Mouse (Mus musculus): Measurements from ENCODE around the gene Barx1. TPM values are rescaled to one million over a fixed set of nuclear protein-coding genes. Genes with fewer than 3 reads are reported as not detected.

The Barx1 gene
- polyA plus RNA-seq, 1 experiment from 2014 or later, result 1.3 TPM

DNA sequence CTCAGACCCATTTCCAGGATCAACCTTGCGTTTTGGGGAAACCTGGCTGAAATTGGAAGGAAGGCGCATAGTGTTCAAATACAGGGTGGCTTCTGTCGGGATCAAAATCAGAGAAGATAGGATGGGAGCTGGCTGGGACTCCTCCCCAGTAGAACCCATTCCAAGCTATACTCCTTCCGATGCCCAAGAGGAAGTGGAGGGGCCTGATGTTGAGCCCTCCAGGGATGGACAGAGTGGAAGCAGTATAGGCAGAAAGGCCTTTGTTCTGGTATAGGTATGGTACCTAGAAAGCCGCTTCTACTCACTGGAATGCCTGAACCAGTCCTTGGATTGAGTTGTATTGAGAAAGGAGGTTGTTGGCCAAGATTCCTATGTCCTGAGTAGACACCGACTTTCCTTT is 2.1 kb upstream of the Barx1 start:
- WGBS, result 17% methylated on average over 6 of the region's 6 CpGs
- H3K4me3 ChIP-seq, result no peak overlapping the region
- no peak for ATAC-seq (ENCODE audit: insufficient number of reproducible peaks, low FRiP score)

DNA sequence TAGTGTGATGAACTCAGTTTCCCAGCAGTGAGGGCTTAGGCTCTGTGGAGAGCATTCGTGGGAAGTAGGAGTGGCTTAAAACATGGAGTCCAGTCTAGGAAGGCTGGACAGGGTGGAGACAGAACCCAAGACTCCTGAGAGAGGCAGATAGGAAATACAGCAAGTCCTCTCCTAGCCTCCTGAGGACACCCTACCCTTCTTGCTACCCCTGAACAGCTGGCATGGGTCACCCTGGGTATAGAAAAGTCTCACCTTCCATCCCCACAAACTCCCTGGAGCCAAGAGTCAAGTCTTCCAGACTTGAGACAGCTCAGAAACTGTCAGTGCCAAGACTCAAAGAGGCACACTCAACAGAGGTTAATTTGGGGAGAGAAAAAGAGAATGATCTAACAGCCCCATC is 1.2 kb upstream of the Barx1 start:
- H3K27ac ChIP-seq (ENCODE audit: poor library complexity, severe bottlenecking), result no peak overlapping the region
- H3K4me2 ChIP-seq, result no peak overlapping the region
- H3K9me3 ChIP-seq (replicated peaks), result no peaks in the 10 kb centered on the region
- peaks cover 45% of the 10 kb centered on the region for H3K4me1 ChIP-seq (replicated peaks)
- peaks cover 92% of the 10 kb centered on the region for H3K27me3 ChIP-seq (replicated peaks)
- no peak overlapping the region for H3K4me3 ChIP-seq
- no peak for ATAC-seq (ENCODE audit: insufficient number of reproducible peaks, low FRiP score)
- H3K9ac ChIP-seq, result no peak overlapping the region
- WGBS, result 7% methylated on average over 1 of the region's 1 CpGs
- H3K36me3 ChIP-seq, result no peaks in the 10 kb centered on the region

More for the DNA sequence above, 2.1 kb upstream of the Barx1 start:
- Histone ChIP-seq H3K4me2 (no peak overlapping the region), H3K4me1 (replicated peaks) (peaks cover 42% of the 10 kb centered on the region), H3K9me3 (replicated peaks) (no peaks in the 10 kb centered on the region), H3K9ac (no peak overlapping the region), H3K36me3 (no peaks in the 10 kb centered on the region), H3K27ac (ENCODE audit: poor library complexity, severe bottlenecking) (no peak overlapping the region), H3K27me3 (replicated peaks) (peaks cover 92% of the 10 kb centered on the region)

DNA sequence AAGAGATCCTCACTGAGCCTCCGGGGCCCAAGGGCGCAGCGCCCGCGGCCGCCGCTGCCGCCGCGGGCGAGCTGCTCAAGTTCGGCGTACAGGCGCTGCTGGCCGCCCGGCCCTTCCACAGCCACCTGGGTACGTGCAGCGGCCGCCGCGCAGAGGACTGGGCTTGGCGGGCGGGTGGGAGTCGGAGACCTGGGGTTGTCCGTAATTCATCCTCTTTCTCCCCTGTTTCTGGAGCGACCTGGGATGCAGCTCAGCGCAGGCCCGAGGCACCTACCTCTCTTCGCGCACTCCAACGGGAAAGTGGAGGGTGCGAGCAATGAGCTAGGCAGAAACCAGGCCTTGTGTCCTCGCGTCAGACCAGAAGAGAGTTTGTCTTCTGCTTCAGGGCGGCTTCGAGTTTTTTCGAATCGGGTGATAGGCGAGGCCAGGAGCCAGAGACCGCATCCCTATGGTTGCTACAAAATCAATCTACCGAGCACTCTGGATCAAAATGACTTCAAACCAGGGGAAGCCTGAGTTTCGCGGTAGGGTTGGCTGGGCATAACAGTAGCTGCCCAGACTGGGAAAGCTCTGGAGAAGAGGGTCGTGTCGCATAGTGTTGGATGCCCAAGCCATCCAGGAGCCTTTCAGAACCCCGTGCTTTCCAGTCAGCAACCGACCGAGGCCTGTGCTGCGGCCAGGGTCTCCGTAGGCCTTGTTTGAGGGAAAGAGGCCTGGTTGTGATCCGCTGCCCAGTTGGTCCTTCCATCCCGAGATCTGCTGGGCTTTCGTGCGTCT is 601 bp downstream of the Barx1 start:
- WGBS, result 2% methylated on average over 54 of the region's 54 CpGs
- H3K27ac ChIP-seq (ENCODE audit: poor library complexity, severe bottlenecking), result no peak overlapping the region
- ATAC-seq (ENCODE audit: insufficient number of reproducible peaks, low FRiP score), result no peak
- H3K4me2 ChIP-seq, result peak overlapping the region; percentile 85
- H3K4me3 ChIP-seq, result peak overlapping the region; percentile 53
- peaks cover 44% of the 10 kb centered on the region for H3K4me1 ChIP-seq (replicated peaks)
- no peaks in the 10 kb centered on the region for H3K9me3 ChIP-seq (replicated peaks)
- H3K36me3 ChIP-seq, result no peaks in the 10 kb centered on the region
- peaks cover 94% of the 10 kb centered on the region for H3K27me3 ChIP-seq (replicated peaks)
- H3K9ac ChIP-seq, result peak overlapping the region; percentile 57; the same call in 1 of the 2 replicates

DNA sequence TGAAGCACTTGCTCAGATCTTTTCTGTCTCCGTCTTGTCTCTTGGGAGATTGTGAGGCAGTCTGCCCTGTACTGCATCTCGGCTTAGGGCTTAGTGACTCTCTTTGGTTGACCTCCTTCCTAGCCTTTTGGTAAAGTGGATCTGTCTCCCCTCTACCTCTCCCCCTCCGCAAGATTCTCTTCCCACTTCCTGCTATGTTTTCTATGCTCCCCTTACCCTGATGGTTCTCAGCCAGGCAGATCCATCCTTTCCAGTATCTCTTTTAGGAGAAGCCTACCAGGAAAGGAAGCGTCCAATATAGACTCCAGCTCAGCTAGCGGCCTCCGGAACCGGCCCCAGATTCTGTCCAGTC is 1.2 kb downstream of the Barx1 start:
- H3K27ac ChIP-seq (ENCODE audit: poor library complexity, severe bottlenecking), result no peak overlapping the region
- 13% methylated on average over 7 of the region's 7 CpGs for WGBS
- no peak for ATAC-seq (ENCODE audit: insufficient number of reproducible peaks, low FRiP score)
- no peak overlapping the region for H3K9ac ChIP-seq
- H3K4me3 ChIP-seq, result no peak overlapping the region
- H3K4me1 ChIP-seq (replicated peaks), result peaks cover 45% of the 10 kb centered on the region
- H3K9me3 ChIP-seq (replicated peaks), result no peaks in the 10 kb centered on the region
- H3K4me2 ChIP-seq, result no peak overlapping the region
- no peaks in the 10 kb centered on the region for H3K36me3 ChIP-seq
- peaks cover 97% of the 10 kb centered on the region for H3K27me3 ChIP-seq (replicated peaks)

DNA sequence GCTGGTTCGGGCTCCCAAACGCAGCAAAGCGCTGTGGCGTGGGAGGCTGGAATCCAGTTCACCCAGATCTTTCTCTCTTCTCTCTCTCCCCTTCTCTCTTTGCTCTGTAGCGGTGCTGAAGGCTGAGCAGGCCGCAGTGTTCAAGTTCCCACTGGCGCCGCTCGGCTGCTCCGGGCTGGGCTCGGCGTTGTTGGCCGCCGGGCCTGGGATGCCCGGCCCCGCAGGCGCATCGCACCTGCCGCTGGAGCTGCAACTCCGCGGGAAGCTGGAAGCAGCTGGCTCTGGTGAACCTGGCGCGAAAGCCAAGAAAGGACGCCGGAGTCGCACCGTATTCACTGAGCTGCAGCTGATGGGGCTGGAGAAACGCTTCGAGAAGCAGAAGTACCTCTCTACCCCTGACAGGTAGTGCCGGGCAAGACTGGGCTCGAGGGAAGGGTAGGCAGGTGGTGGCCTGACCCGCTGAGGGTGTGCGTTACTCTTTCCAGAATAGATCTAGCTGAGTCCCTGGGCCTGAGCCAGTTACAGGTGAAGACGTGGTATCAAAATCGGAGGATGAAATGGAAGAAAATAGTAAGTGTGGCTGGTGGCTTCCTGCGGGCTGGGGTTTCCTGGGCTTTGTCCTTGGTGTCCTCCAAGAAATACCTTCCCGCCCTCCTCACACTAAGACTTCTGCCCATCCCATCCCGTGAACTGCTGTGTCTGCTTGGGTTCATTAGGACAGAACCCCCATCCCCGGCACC is 2.3 kb downstream of the Barx1 start:
- WGBS, result 2% methylated on average over 39 of the region's 39 CpGs
- H3K4me3 ChIP-seq, result no peak overlapping the region

DNA sequence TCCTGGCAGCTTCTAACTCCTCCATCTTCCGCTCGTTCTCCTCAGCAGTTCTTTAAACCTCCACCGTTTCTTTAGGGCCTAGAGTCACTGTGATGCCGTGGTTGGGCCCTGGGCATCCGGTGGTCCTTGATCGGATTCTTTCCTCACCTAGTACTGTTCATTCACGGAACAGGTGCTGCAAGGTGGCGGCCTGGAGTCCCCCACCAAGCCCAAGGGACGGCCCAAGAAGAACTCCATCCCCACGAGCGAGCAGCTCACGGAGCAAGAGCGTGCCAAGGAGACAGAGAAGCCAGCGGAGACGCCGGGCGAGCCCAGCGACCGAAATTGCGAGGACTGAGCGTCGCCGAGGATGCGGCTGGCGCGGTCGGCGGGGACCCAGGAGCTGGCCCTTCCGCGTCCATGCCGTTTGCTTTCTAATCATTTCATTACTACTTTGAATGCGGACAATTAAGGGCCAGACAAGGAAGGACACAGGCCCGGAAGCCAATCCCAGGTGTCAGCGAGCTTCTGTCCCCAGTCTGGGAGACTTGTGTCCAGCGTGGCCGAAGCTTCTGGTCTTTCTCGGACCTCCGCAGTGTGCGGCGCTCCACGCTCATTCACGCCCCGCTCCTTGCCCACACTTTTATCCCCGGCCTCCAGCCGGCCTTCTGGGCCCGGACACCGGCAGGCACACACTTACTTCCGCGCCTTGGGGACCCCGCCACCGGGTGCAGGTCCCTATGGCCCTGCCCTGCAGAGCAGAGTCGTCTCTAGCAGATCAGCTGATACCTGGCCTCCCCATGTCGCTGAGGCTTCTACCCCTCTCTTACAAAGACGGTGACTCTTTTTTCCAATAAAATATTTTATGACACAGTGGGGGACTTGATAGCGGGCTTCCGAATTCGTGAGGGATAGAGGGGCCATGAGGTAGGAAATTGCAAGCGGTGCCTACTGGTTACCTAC is 3.1 kb downstream of the Barx1 start:
- H3K4me1 ChIP-seq (replicated peaks), result peaks cover 40% of the 10 kb centered on the region
- peak overlapping the region; percentile 11; the same call in 1 of the 2 replicates for H3K4me2 ChIP-seq
- 2% methylated on average over 58 of the region's 58 CpGs for WGBS
- ATAC-seq (ENCODE audit: insufficient number of reproducible peaks, low FRiP score), result no peak
- H3K9me3 ChIP-seq (replicated peaks), result no peaks in the 10 kb centered on the region
- H3K4me3 ChIP-seq, result peak overlapping the region; percentile 11
- H3K27ac ChIP-seq (ENCODE audit: poor library complexity, severe bottlenecking), result no peak overlapping the region
- no peak overlapping the region for H3K9ac ChIP-seq
- no peaks in the 10 kb centered on the region for H3K36me3 ChIP-seq
- peaks cover 98% of the 10 kb centered on the region for H3K27me3 ChIP-seq (replicated peaks)

More for the DNA sequence above, 2.3 kb downstream of the Barx1 start:
- no peak for ATAC-seq (ENCODE audit: insufficient number of reproducible peaks, low FRiP score)
- Histone ChIP-seq H3K27me3 (replicated peaks) (peaks cover 98% of the 10 kb centered on the region), H3K9ac (no peak overlapping the region), H3K4me1 (replicated peaks) (peaks cover 43% of the 10 kb centered on the region), H3K4me2 (no peak overlapping the region), H3K36me3 (no peaks in the 10 kb centered on the region), H3K27ac (ENCODE audit: poor library complexity, severe bottlenecking) (no peak overlapping the region), H3K9me3 (replicated peaks) (no peaks in the 10 kb centered on the region)

DNA sequence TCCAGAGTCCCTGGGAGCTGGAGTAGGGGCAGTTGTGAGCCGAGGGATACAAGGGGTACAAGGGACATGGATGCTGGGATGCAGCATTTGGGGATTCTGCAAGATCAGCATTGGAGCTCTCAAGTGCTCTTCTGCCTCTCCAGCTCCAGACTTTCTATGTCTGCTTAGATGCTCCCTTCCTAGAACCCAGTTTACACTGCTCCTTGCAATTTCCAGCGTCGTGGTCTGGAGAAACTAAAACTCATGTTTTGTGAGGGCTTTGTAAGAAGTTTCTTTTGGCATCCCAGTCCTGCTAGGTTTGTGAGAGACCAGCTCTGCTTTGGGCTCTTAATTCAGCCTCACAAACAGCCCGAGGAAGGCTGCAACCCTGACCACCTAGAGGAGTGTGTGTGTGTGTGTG is 4.7 kb downstream of the Barx1 start:
- Histone ChIP-seq H3K9ac (no peak overlapping the region), H3K27ac (ENCODE audit: poor library complexity, severe bottlenecking) (no peak overlapping the region), H3K4me1 (replicated peaks) (peaks cover 41% of the 10 kb centered on the region), H3K36me3 (no peaks in the 10 kb centered on the region), H3K4me3 (no peak overlapping the region), H3K9me3 (replicated peaks) (no peaks in the 10 kb centered on the region), H3K4me2 (no peak overlapping the region), H3K27me3 (replicated peaks) (peaks cover 96% of the 10 kb centered on the region)
- no peak for ATAC-seq (ENCODE audit: insufficient number of reproducible peaks, low FRiP score)
- 6% methylated on average over 4 of the region's 4 CpGs for WGBS

DNA sequence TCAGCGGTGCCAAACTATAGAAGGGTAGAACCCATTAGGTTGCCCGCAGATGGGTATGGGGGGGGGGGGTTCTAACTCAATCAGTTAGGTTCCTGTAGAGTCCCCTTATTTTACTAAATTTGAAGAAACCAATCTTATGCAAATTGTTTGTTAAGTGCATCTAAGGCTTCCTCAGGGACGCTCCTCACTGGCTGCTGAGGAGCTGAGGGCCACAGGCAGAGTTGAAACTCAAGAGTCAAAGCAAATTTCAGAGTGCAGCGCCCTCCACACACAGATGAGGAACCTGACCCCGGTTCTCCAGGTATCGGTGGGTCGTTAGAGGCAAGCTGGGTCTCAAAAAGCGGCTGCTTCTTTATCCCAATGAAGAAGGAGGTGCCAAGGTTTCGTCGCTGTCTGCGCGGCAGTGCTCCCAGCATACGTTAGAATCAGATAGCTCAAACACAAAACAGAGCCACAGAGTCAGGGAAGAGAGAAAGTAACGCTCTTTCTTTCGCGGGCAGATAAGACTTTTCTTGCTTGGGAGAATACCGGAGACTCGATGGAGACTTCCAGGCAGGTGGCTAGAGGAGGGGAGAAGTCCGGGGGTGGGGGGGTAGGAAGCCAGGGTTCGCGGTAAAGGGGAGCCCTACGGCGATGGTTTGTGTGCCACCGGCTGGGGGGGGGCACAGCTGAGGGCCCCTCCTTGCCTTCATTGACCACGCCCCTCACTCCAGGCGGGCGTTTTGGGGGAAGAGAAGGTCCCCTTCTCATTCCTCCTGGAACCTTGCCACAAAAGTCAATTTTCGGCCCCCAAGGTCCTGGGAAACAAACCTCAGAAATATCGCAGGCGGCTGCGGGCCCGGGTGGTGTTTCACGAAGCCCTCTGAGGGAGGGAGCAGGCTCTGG is 5.5 kb downstream of the Barx1 start:
- Histone ChIP-seq H3K4me3 (peak overlapping the region; percentile 37), H3K9me3 (replicated peaks) (no peaks in the 10 kb centered on the region), H3K36me3 (no peaks in the 10 kb centered on the region), H3K27me3 (replicated peaks) (peaks cover 96% of the 10 kb centered on the region), H3K27ac (ENCODE audit: poor library complexity, severe bottlenecking) (no peak overlapping the region), H3K4me1 (replicated peaks) (peaks cover 37% of the 10 kb centered on the region), H3K9ac (peak overlapping the region; percentile 44), H3K4me2 (peak overlapping the region; percentile 74)
- 1% methylated on average over 33 of the region's 33 CpGs for WGBS
- no peak for ATAC-seq (ENCODE audit: insufficient number of reproducible peaks, low FRiP score)

DNA sequence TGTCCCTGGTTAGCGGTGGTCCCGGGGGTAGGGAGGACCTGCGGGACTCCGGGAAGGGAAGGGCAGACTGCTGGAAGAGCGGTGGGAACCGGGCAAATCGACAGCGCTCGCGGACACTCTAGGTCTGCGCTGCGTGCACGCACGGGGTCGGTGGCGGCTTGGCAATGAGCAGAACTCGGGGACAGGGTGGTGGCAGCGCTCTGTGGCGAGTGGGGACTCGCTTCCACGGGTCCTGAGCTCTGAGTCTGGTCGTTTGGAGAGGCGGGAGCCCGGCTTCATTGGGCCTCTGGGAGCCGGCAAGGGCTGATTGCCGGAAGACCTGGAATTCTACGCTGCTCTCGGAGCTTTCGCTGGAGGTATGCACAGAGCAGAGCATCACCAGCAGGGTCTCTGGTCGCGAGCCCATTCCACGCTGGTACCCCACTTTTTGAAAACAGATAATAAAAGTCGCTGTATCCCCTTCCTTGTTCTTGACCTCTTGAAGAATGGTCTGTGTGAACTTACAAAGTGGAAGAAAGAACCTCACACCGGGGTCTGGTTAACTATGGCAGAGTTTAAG is 6.3 kb downstream of the Barx1 start:
- ATAC-seq (ENCODE audit: insufficient number of reproducible peaks, low FRiP score), result no peak
- WGBS, result under 1% methylated on average over 34 of the region's 34 CpGs
- peaks cover 35% of the 10 kb centered on the region for H3K4me1 ChIP-seq (replicated peaks)
- H3K9me3 ChIP-seq (replicated peaks), result no peaks in the 10 kb centered on the region
- no peaks in the 10 kb centered on the region for H3K36me3 ChIP-seq
- peak overlapping the region; percentile 74 for H3K4me2 ChIP-seq
- peak overlapping the region; percentile 44 for H3K9ac ChIP-seq
- H3K4me3 ChIP-seq, result peak overlapping the region; percentile 37
- H3K27me3 ChIP-seq (replicated peaks), result peaks cover 96% of the 10 kb centered on the region
- H3K27ac ChIP-seq (ENCODE audit: poor library complexity, severe bottlenecking), result no peak overlapping the region

DNA sequence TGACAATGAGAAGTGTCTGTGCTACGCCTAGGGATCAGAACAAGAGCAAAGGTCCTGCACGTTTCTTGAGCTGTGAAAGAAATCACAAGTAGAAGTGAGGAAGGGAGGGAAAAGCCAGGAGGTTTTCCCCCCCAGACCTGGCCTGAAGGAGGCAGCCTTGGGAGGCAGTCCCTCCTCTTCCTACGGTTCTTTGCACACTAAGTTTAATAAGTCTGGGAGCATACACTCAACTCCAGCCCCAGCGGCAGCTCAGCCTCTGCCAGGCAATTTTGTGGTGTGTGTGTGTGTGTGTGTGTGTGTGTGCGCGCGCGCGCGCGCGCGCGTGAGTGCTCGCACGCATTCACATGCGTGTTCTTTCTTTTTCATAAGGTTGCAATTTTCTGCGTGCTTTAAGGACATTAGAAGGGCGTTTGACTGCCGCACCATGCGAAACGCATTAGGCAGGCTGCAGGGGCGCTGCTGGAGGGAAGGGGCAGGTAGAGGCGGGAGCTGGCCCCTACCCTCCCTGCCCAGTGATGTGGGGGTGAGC is 9.6 kb downstream of the Barx1 start:
- ATAC-seq (ENCODE audit: insufficient number of reproducible peaks, low FRiP score), result no peak
- H3K4me3 ChIP-seq, result peak overlapping the region; percentile 36
- no peak overlapping the region for H3K9ac ChIP-seq
- peaks cover 22% of the 10 kb centered on the region for H3K4me1 ChIP-seq (replicated peaks)
- peaks cover 87% of the 10 kb centered on the region for H3K27me3 ChIP-seq (replicated peaks)
- H3K4me2 ChIP-seq, result peak overlapping the region; percentile 65
- no peak overlapping the region for H3K27ac ChIP-seq (ENCODE audit: poor library complexity, severe bottlenecking)
- under 1% methylated on average over 24 of the region's 24 CpGs for WGBS
- no peaks in the 10 kb centered on the region for H3K36me3 ChIP-seq
- H3K9me3 ChIP-seq (replicated peaks), result no peaks in the 10 kb centered on the region; the same call in 1 of the 2 replicates

Data from heart, embryonic 12.5 days (tissue).